Mouse (Mus musculus) liver, postnatal 0 days (tissue): ENCODE data around the gene Stn1.

Source experiments
- CTCF ChIP-seq: sonication (generic); IDR thresholded peaks from 2 replicates; pipeline ENCODE4 v1.5.1; 2016; ENCODE audit warnings: antibody characterized with exemption, low read depth
- EP300 ChIP-seq: IDR thresholded peaks from 2 replicates; pipeline ENCODE4 v1.6.1; 2016; ENCODE audit warnings: antibody characterized with exemption, low read depth, mild to moderate bottlenecking

DNA sequence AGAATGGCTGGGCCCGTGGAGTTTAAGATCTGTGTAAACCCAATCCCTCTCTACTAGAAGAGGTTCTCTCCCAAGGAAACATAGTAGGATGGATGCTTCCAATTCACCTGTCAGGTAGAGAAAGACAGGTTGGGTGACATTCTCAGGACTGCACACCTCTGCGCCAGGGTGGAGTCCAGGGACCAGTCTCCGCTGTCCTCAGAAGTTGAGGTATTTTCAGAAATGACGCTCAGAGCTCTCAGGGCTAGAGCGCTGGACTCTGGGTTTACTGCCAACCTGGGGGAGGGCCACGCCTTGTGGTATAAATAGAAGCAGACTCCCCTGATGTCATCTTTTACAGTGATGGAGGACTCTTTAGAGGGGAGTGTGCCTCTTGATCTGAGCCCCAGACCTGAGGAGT is 572 bp upstream of the Stn1 start:
- TF ChIP-seq CTCF, result no peak
- TF ChIP-seq EP300, result no peak
